Mouse (Mus musculus) small intestine, adult 2 months (tissue): ENCODE results near the gene Psmc1.

Source experiments
- CTCF ChIP-seq: fragments of 200-500 bp; IDR thresholded peaks from 2 replicates; pipeline ENCODE4 v1.5.1; 2012; ENCODE audit warnings: low read depth, mild to moderate bottlenecking, control low read depth, inconsistent platforms, low read length, moderate library complexity, mixed read lengths; ENCODE audit not compliant: insufficient replicate concordance, insufficient read length; ENCODE audit errors: extremely low read depth
- POLR2A ChIP-seq: fragments of 200-500 bp; IDR thresholded peaks from 2 replicates; pipeline ENCODE4 v1.6.1; 2012; ENCODE audit warnings: low read depth, mild to moderate bottlenecking, control low read depth, inconsistent platforms, low read length, moderate library complexity

DNA sequence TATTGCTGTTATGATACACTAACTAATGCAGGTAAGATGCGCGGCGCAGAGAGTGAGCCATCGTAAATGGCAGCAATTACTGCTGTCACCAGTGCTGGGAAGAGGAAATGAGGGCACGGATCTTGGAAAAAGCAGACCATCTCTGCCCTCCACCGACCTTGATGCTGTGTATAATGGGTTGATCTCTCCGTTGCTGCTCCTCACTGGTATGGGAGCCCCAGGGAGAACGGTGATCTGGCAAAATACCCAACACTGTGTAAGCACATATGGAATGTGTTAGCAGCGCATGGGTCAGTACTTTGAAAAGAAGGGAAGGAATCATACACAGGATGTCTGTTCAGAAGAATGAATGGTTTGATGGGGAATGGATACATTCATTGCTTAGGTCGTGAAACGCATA is 16.9 kb upstream of the Psmc1 start:
- TF ChIP-seq CTCF (no peak), POLR2A (no peak)
